Mouse (Mus musculus): ENCODE data around the gene Efnb2.

DNA sequence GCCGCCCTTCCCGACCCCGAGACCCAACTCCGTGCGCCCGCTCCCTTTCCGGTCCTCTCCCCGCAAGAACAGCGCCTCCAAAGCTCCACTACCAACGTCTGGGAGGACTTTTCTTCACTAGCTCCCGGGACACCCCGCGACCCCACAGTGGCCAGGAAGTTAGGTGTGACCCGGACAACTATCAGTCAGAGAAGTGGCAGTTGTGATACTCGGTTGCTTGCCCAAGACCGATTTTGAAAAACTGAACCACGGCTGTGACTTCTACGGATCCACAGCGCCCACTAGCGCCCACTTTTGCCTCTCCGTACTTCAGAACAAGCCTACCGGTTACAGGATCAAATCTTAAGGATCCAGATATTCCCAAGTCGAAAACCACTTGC lies 707 bp upstream of the Efnb2 start:
- TF ChIP-seq CTCF (IDR thresholded peaks at IDR 0.05), result peak; percentile 89
- no peak for TF ChIP-seq POLR2A (IDR thresholded peaks at IDR 0.05; ENCODE audit: insufficient read depth, low read depth, low read length)
- TF ChIP-seq EP300 (IDR thresholded peaks at IDR 0.05; ENCODE audit: insufficient read depth, low read depth, low read length), result peak; percentile 83

Data from heart, adult 2 months (tissue).